Mouse (Mus musculus) bone marrow, adult 2 months (tissue): ENCODE data around the gene Selenoo.

Source experiments
- CTCF ChIP-seq: fragments of 200-500 bp; IDR thresholded peaks from 2 replicates; pipeline ENCODE4 v1.5.1; 2011; ENCODE audit warnings: low read length, control low read depth; ENCODE audit not compliant: control insufficient read depth, insufficient read depth
- POLR2A ChIP-seq: fragments of 200-500 bp; IDR thresholded peaks from 2 replicates; pipeline ENCODE4 v1.6.1; 2011; ENCODE audit warnings: low read depth, mild to moderate bottlenecking, control low read depth, low read length, borderline replicate concordance; ENCODE audit not compliant: control insufficient read depth

DNA sequence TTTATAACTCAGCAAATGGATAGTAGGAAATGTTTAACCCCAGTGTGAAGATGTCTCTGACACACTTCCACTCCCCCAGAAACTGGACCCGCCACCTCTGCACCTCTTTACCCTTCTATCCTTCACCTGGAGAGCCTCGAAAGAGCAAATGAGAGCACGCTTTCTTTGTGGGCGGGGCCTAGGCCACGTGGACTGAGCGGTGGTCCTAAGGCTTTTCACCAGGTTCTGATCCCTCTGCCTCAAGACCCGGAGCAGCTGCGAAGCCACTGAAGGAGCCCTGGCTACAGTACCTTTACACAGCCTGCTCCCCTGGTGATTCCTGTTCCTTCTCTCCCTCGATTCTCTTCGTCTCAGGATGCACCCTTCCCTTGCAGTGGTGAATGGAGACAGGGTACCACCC is 58.6 kb downstream of the Selenoo start:
- TF ChIP-seq CTCF (no peak), POLR2A (no peak)
